Mouse (Mus musculus) granulocyte monocyte progenitor cell, adult 5-6 weeks (primary cell): ENCODE measurements around the gene Cryge. TPM values are rescaled to one million over a fixed set of nuclear protein-coding genes. Genes with fewer than 3 reads are reported as not detected.
"Not testable (repeated sequence)": the region's sequence is repeated elsewhere in the genome, so short reads cannot be mapped to it uniquely, and the experiment has no call there.

ENCODE experiments used
- ATAC-seq: replicated peaks from 2 replicates; pipeline ENCODE4 v1.8.0; 2016; ENCODE audit warnings: mild to moderate bottlenecking, moderate TSS enrichment, inconsistent platforms; ENCODE audit not compliant: poor library complexity, severe bottlenecking
- total RNA-seq, 2 experiments: library from RNA; stranded (forward) in 1 of 2; stranded (reverse) in 1 of 2; fragments of 200-712, 200-1000 nt in 1 of 2; fragments of >200 nt in 1 of 2; fragmentation: Nextera tagmentation in 1 of 2; gene quantifications; 2 replicates each; pipeline ENCODE4 v1.2.3; 2014 to 2017

The Cryge gene
- total RNA-seq (2014; fragmentation: Nextera tagmentation) (not detected in 2 replicates), total RNA-seq (2017) (not detected in 2 replicates)

GRCm38 (mm10) chr1:65050952-65051351, at the start of gene Cryge:
TSS of gene Cryge (minus strand) at chr1:65051149.
- not testable (repeated sequence) for ATAC-seq

- peak; percentile 48; the same call in 1 of the 2 replicates for ATAC-seq
Observed at GRCm38 (mm10) chr1:65096953-65097352, 46.0 kb upstream of the Cryge start.

- ATAC-seq: 0 out of 2 replicates have a peak, but pooled peaks have one; percentile 19
Observed at GRCm38 (mm10) chr1:65091566-65091965, 40.6 kb upstream of the Cryge start.

- ATAC-seq: peak; percentile 88
Observed at GRCm38 (mm10) chr1:65090370-65090769, 39.4 kb upstream of the Cryge start.

GRCm38 (mm10) chr1:65088567-65089356, 37.8 kb upstream of the Cryge start:
- ATAC-seq: peak; percentile 75

- no peak for ATAC-seq
Observed at GRCm38 (mm10) chr1:65082188-65082587, 31.2 kb upstream of the Cryge start, which contains the start of gene Crygb. TSS of gene Crygb (minus strand) at chr1:65082288.

- no peak for ATAC-seq
Observed at GRCm38 (mm10) chr1:65075607-65076006, 24.7 kb upstream of the Cryge start.

- ATAC-seq: no peak
Observed at GRCm38 (mm10) chr1:65073589-65073988, 22.6 kb upstream of the Cryge start, which contains the start of gene Crygc. TSS of gene Crygc (minus strand) at chr1:65073689.

GRCm38 (mm10) chr1:65067842-65068241, 16.9 kb upstream of the Cryge start:
- ATAC-seq: no peak

- no peak for ATAC-seq
Observed at GRCm38 (mm10) chr1:65064201-65064600, 13.3 kb upstream of the Cryge start.

- ATAC-seq: no peak
Observed at GRCm38 (mm10) chr1:65063352-65063751, 12.4 kb upstream of the Cryge start, which contains the start of gene Crygd. TSS of gene Crygd (minus strand) at chr1:65063452.

- ATAC-seq: no peak
Observed at GRCm38 (mm10) chr1:65052140-65052539, 1.2 kb upstream of the Cryge start.

GRCm38 (mm10) chr1:65051696-65052095, 747 bp upstream of the Cryge start:
- no peak for ATAC-seq

- no peak for ATAC-seq
Observed at GRCm38 (mm10) chr1:65048781-65049180, 2.2 kb downstream of the Cryge start.

- peak; percentile 59 for ATAC-seq
Observed at GRCm38 (mm10) chr1:65046401-65047109, 4.4 kb downstream of the Cryge start.

GRCm38 (mm10) chr1:65043433-65043832, 7.5 kb downstream of the Cryge start:
- no peak for ATAC-seq

- ATAC-seq: no peak
Observed at GRCm38 (mm10) chr1:65041837-65042236, 9.1 kb downstream of the Cryge start.

- ATAC-seq: no peak
Observed at GRCm38 (mm10) chr1:65040806-65041205, 10.1 kb downstream of the Cryge start.

- no peak for ATAC-seq
Observed at GRCm38 (mm10) chr1:65039679-65040078, 11.3 kb downstream of the Cryge start.

GRCm38 (mm10) chr1:65037542-65037941, 13.4 kb downstream of the Cryge start:
- no peak for ATAC-seq

- no peak for ATAC-seq
Observed at GRCm38 (mm10) chr1:65035513-65035912, 15.4 kb downstream of the Cryge start.
